Mouse (Mus musculus): ENCODE measurements around the gene Vps54.
A peak's percentile ranks its signal among the peaks of the same experiment; 100 is the strongest.
"Not testable (repeated sequence)": the region's sequence is repeated elsewhere in the genome, so short reads cannot be mapped to it uniquely, and the experiment has no call there.

Vps54 gene

GRCm38 (mm10) chr11:21239021-21239661 lies at the start of gene Vps54:
TSS of gene Vps54 (plus strand) at chr11:21239281.
- DNase-seq = peak; percentile 61 to 72

- not testable (repeated sequence) for DNase-seq
Observed at GRCm38 (mm10) chr11:21191821-21192220, 47.3 kb upstream of the Vps54 start.

- peak; percentile 11 to 26 for DNase-seq
Observed at GRCm38 (mm10) chr11:21194851-21195250, 44.2 kb upstream of the Vps54 start.

- DNase-seq = no peak
Observed at GRCm38 (mm10) chr11:21209046-21209445, 30.0 kb upstream of the Vps54 start.

- not testable (repeated sequence) for DNase-seq
Observed at GRCm38 (mm10) chr11:21209701-21210100, 29.4 kb upstream of the Vps54 start.

GRCm38 (mm10) chr11:21217419-21217818 lies 21.7 kb upstream of the Vps54 start:
- DNase-seq = peak; percentile 61 to 67

- DNase-seq = no peak
Observed at GRCm38 (mm10) chr11:21219281-21219680, 19.8 kb upstream of the Vps54 start.

GRCm38 (mm10) chr11:21219851-21220587 lies 19.1 kb upstream of the Vps54 start:
- no peak for DNase-seq

GRCm38 (mm10) chr11:21220754-21221153 lies 18.3 kb upstream of the Vps54 start:
- no peak for DNase-seq

- no peak for DNase-seq
Observed at GRCm38 (mm10) chr11:21221396-21221795, 17.7 kb upstream of the Vps54 start.

GRCm38 (mm10) chr11:21222606-21223207 lies 16.4 kb upstream of the Vps54 start:
- DNase-seq = no peak

GRCm38 (mm10) chr11:21223539-21223938 lies 15.5 kb upstream of the Vps54 start:
- DNase-seq = no peak

GRCm38 (mm10) chr11:21224041-21224440 lies 15.0 kb upstream of the Vps54 start:
- no peak for DNase-seq

GRCm38 (mm10) chr11:21224446-21224845 lies 14.6 kb upstream of the Vps54 start:
- no peak for DNase-seq

- no peak for DNase-seq
Observed at GRCm38 (mm10) chr11:21224983-21225382, 14.1 kb upstream of the Vps54 start.

GRCm38 (mm10) chr11:21235381-21235780 lies 3.7 kb upstream of the Vps54 start:
- no peak for DNase-seq

GRCm38 (mm10) chr11:21235821-21236220 lies 3.3 kb upstream of the Vps54 start:
- no peak for DNase-seq

- DNase-seq = no peak
Observed at GRCm38 (mm10) chr11:21236996-21237395, 2.1 kb upstream of the Vps54 start.

- no peak for DNase-seq
Observed at GRCm38 (mm10) chr11:21237474-21238278, 1.4 kb upstream of the Vps54 start.

GRCm38 (mm10) chr11:21238279-21239020 lies 631 bp upstream of the Vps54 start:
- DNase-seq = peak in 1 of 2 experiments; percentile 64

GRCm38 (mm10) chr11:21239763-21240509 lies 855 bp downstream of the Vps54 start:
- DNase-seq = peak in 1 of 2 experiments; percentile 5

GRCm38 (mm10) chr11:21241351-21241750 lies 2.3 kb downstream of the Vps54 start:
- DNase-seq = no peak

Data from cerebellum, postnatal 14 days (tissue).